Mouse (Mus musculus): Measurements from ENCODE around the gene Gm3526. TPM values are rescaled to one million over a fixed set of nuclear protein-coding genes. Genes with fewer than 3 reads are reported as not detected.
"Not testable (repeated sequence)": the region's sequence is repeated elsewhere in the genome, so short reads cannot be mapped to it uniquely, and the experiment has no call there.

The Gm3526 gene
- polyA plus RNA-seq (2015; fragmentation: Nextera tagmentation; extraction: Ambion mirVana) = not detected in 2 replicates

- no CpG with 5 or more reads among the region's 1 CpGs for WGBS
- not testable (repeated sequence) for H3K27me3 ChIP-seq (replicated peaks; ENCODE audit: control insufficient read depth, insufficient read depth, low read length); ATAC-seq; H3K4me2 ChIP-seq (ENCODE audit: low read length); H3K9me3 ChIP-seq (ENCODE audit: control insufficient read depth, low read length); H3K4me3 ChIP-seq (replicated peaks; ENCODE audit: low read length); H3K9ac ChIP-seq (replicated peaks; ENCODE audit: low read depth, low read length); H3K4me1 ChIP-seq (replicated peaks; ENCODE audit: control insufficient read depth, insufficient read depth, low read length); H3K27ac ChIP-seq (ENCODE audit: low read length); H3K36me3 ChIP-seq (ENCODE audit: control insufficient read depth, insufficient read depth)
Measured at GRCm38 (mm10) chr14:5260480-5260879, at the start of gene Gm3526. TSS of gene Gm3526 (minus strand) at chr14:5260580.

Other genes starting within 250 kb of the Gm3526 start
- gene Gm3298, start 244.7 kb downstream of the Gm3526 start, polyA plus RNA-seq (2015; fragmentation: Nextera tagmentation; extraction: Ambion mirVana) = not detected in 2 replicates
- not detected in 2 replicates for gene 4930555G01Rik, start 210.0 kb downstream of the Gm3526 start, polyA plus RNA-seq (2015; fragmentation: Nextera tagmentation; extraction: Ambion mirVana)
- 8.5 and 9.2 TPM in 2 replicates for gene Gm8281, start 189.5 kb downstream of the Gm3526 start, polyA plus RNA-seq (2015; fragmentation: Nextera tagmentation; extraction: Ambion mirVana)
- not detected in 2 replicates for gene Gm8279, start 129.1 kb downstream of the Gm3526 start, polyA plus RNA-seq (2015; fragmentation: Nextera tagmentation; extraction: Ambion mirVana)
- gene Gm3317, start 96.0 kb downstream of the Gm3526 start, polyA plus RNA-seq (2015; fragmentation: Nextera tagmentation; extraction: Ambion mirVana) = not detected in 2 replicates
- gene Gm8271, start 74.8 kb downstream of the Gm3526 start, polyA plus RNA-seq (2015; fragmentation: Nextera tagmentation; extraction: Ambion mirVana) = not detected in 2 replicates
- gene Gm3542, start 74.3 kb upstream of the Gm3526 start, polyA plus RNA-seq (2015; fragmentation: Nextera tagmentation; extraction: Ambion mirVana) = not detected in 2 replicates
- gene Gm3500, start 128.5 kb upstream of the Gm3526 start, polyA plus RNA-seq (2015; fragmentation: Nextera tagmentation; extraction: Ambion mirVana) = 1.1 TPM in 1 of 2 replicates, not detected in the other
- 0.15 and 2.6 TPM in 2 replicates for gene Gm3194, start 194.9 kb upstream of the Gm3526 start, polyA plus RNA-seq (2015; fragmentation: Nextera tagmentation; extraction: Ambion mirVana)
- not detected in 2 replicates for gene Gm8246, start 217.2 kb upstream of the Gm3526 start, polyA plus RNA-seq (2015; fragmentation: Nextera tagmentation; extraction: Ambion mirVana)
- gene Gm3187, start 223.6 kb upstream of the Gm3526 start, polyA plus RNA-seq (2015; fragmentation: Nextera tagmentation; extraction: Ambion mirVana) = 0.15 TPM in 1 of 2 replicates, not detected in the other
- gene Gm3488, start 241.1 kb upstream of the Gm3526 start, polyA plus RNA-seq (2015; fragmentation: Nextera tagmentation; extraction: Ambion mirVana) = 12.3 and 14.2 TPM in 2 replicates

All from forebrain, embryonic 16.5 days (tissue).